Mouse (Mus musculus): ENCODE results near the gene Zc3h10. TPM values are rescaled to one million over a fixed set of nuclear protein-coding genes. Genes with fewer than 3 reads are reported as not detected.

Zc3h10 gene
- polyA plus RNA-seq, 1 experiment from 2014 or later, result 5.0 TPM

- no peak for TF ChIP-seq CTCF (IDR thresholded peaks at IDR 0.05; ENCODE audit: low read depth)
- no peak for TF ChIP-seq EP300 (IDR thresholded peaks at IDR 0.05; ENCODE audit: low read depth)
- ATAC-seq (peak; percentile 40; the same call in 1 of the 2 replicates), DNase-seq (no peak)
- no peak overlapping the region for H3K9ac ChIP-seq (replicated peaks)
- H3K36me3 ChIP-seq (replicated peaks; ENCODE audit: insufficient read depth, low read length), result 0 out of 2 replicates have a peak, but pooled peaks cover 5% of the 10 kb centered on the region
- no peaks in the 10 kb centered on the region; the same call in 1 of the 2 replicates for H3K4me1 ChIP-seq (ENCODE audit: insufficient read depth)
- no peak overlapping the region for H3K4me2 ChIP-seq (ENCODE audit: low read depth, low read length)
- 31% methylated on average over 7 of the region's 7 CpGs for WGBS (ENCODE audit: insufficient replicate concordance)
- H3K9me3 ChIP-seq (ENCODE audit: low read length), result no peaks in the 10 kb centered on the region
- no peak overlapping the region for H3K4me3 ChIP-seq (ENCODE audit: low read depth, low read length)
- H3K27me3 ChIP-seq (ENCODE audit: insufficient read depth, low read length), result peaks cover 19% of the 10 kb centered on the region
- no peak overlapping the region for H3K27ac ChIP-seq (ENCODE audit: low read depth)
Observed at GRCm38 (mm10) chr10:128583644-128584043, 36.1 kb upstream of the Zc3h10 start.

GRCm38 (mm10) chr10:128579731-128580130, 32.2 kb upstream of the Zc3h10 start:
- DNase-seq (no peak), ATAC-seq (no peak)
- 86% methylated on average over 4 of the region's 4 CpGs for WGBS (ENCODE audit: insufficient replicate concordance)
- Histone ChIP-seq H3K4me3 (ENCODE audit: low read depth, low read length) (no peak overlapping the region), H3K4me1 (ENCODE audit: insufficient read depth) (no peaks in the 10 kb centered on the region), H3K36me3 (replicated peaks; ENCODE audit: insufficient read depth, low read length) (peaks cover 19% of the 10 kb centered on the region), H3K9me3 (ENCODE audit: low read length) (no peaks in the 10 kb centered on the region), H3K9ac (replicated peaks) (no peak overlapping the region), H3K27me3 (ENCODE audit: insufficient read depth, low read length) (no peaks in the 10 kb centered on the region), H3K4me2 (ENCODE audit: low read depth, low read length) (no peak overlapping the region), H3K27ac (ENCODE audit: low read depth) (no peak overlapping the region)
- TF ChIP-seq EP300 (IDR thresholded peaks at IDR 0.05; ENCODE audit: low read depth) (no peak), CTCF (IDR thresholded peaks at IDR 0.05; ENCODE audit: low read depth) (no peak)

- ATAC-seq (no peak), DNase-seq (no peak)
- Histone ChIP-seq H3K4me1 (ENCODE audit: insufficient read depth) (no peaks in the 10 kb centered on the region), H3K4me2 (ENCODE audit: low read depth, low read length) (no peak overlapping the region), H3K27me3 (ENCODE audit: insufficient read depth, low read length) (no peaks in the 10 kb centered on the region), H3K27ac (ENCODE audit: low read depth) (no peak overlapping the region), H3K36me3 (replicated peaks; ENCODE audit: insufficient read depth, low read length) (peaks cover 22% of the 10 kb centered on the region), H3K9ac (replicated peaks) (no peak overlapping the region), H3K9me3 (ENCODE audit: low read length) (no peaks in the 10 kb centered on the region), H3K4me3 (ENCODE audit: low read depth, low read length) (no peak overlapping the region)
- WGBS (ENCODE audit: insufficient replicate concordance), result 70% methylated on average over 3 of the region's 3 CpGs
- TF ChIP-seq EP300 (IDR thresholded peaks at IDR 0.05; ENCODE audit: low read depth) (no peak), CTCF (IDR thresholded peaks at IDR 0.05; ENCODE audit: low read depth) (no peak)
Observed at GRCm38 (mm10) chr10:128579298-128579697, 31.7 kb upstream of the Zc3h10 start.

GRCm38 (mm10) chr10:128578330-128578729, 30.8 kb upstream of the Zc3h10 start:
- 56% methylated on average over 11 of the region's 11 CpGs for WGBS (ENCODE audit: insufficient replicate concordance)
- Histone ChIP-seq H3K4me2 (ENCODE audit: low read depth, low read length) (peak overlapping the region; percentile 4; the same call in 1 of the 2 replicates), H3K36me3 (replicated peaks; ENCODE audit: insufficient read depth, low read length) (peaks cover 22% of the 10 kb centered on the region)

GRCm38 (mm10) chr10:128575063-128575462, 27.5 kb upstream of the Zc3h10 start:
- H3K36me3 ChIP-seq (replicated peaks; ENCODE audit: insufficient read depth, low read length), result peaks cover 36% of the 10 kb centered on the region
- no peaks in the 10 kb centered on the region for H3K9me3 ChIP-seq (ENCODE audit: low read length)
- H3K27me3 ChIP-seq (ENCODE audit: insufficient read depth, low read length), result no peaks in the 10 kb centered on the region
- 77% methylated on average over 2 of the region's 2 CpGs for WGBS (ENCODE audit: insufficient replicate concordance)
- no peaks in the 10 kb centered on the region for H3K4me1 ChIP-seq (ENCODE audit: insufficient read depth)
- no peak overlapping the region for H3K4me3 ChIP-seq (ENCODE audit: low read depth, low read length)
- no peak overlapping the region for H3K27ac ChIP-seq (ENCODE audit: low read depth)
- no peak for ATAC-seq
- H3K9ac ChIP-seq (replicated peaks), result no peak overlapping the region
- peak; percentile 69 for TF ChIP-seq CTCF (IDR thresholded peaks at IDR 0.05; ENCODE audit: low read depth)
- TF ChIP-seq EP300 (IDR thresholded peaks at IDR 0.05; ENCODE audit: low read depth), result no peak
- peak; percentile 48 for DNase-seq
- H3K4me2 ChIP-seq (ENCODE audit: low read depth, low read length), result no peak overlapping the region

More at GRCm38 (mm10) chr10:128578330-128578729, 30.8 kb upstream of the Zc3h10 start:
- ATAC-seq (no peak), DNase-seq (no peak)
- Histone ChIP-seq H3K9ac (replicated peaks) (no peak overlapping the region), H3K4me1 (ENCODE audit: insufficient read depth) (no peaks in the 10 kb centered on the region), H3K27ac (ENCODE audit: low read depth) (no peak overlapping the region), H3K4me3 (ENCODE audit: low read depth, low read length) (no peak overlapping the region), H3K27me3 (ENCODE audit: insufficient read depth, low read length) (no peaks in the 10 kb centered on the region), H3K9me3 (ENCODE audit: low read length) (no peaks in the 10 kb centered on the region)
- TF ChIP-seq EP300 (IDR thresholded peaks at IDR 0.05; ENCODE audit: low read depth) (no peak), CTCF (IDR thresholded peaks at IDR 0.05; ENCODE audit: low read depth) (no peak)

- no peaks in the 10 kb centered on the region for H3K9me3 ChIP-seq (ENCODE audit: low read length)
- peak within 1 kb of the TSS; percentile 92 for H3K27ac ChIP-seq (ENCODE audit: low read depth)
- peaks cover 14% of the 10 kb centered on the region; the same call in 1 of the 2 replicates for H3K4me1 ChIP-seq (ENCODE audit: insufficient read depth)
- ATAC-seq (peak; percentile 96), DNase-seq (peak; percentile 97)
- whole genome bisulfite sequencing (ENCODE audit: insufficient replicate concordance), result under 1% methylated on average over 57 of the region's 58 CpGs
- H3K27me3 ChIP-seq (ENCODE audit: insufficient read depth, low read length), result no peaks in the 10 kb centered on the region
- H3K4me3 ChIP-seq (ENCODE audit: low read depth, low read length), result peak within 1 kb of the TSS; percentile 93
- TF ChIP-seq CTCF (IDR thresholded peaks at IDR 0.05; ENCODE audit: low read depth), result no peak
- peak; percentile 47; the same call in 1 of the 2 replicates for TF ChIP-seq EP300 (IDR thresholded peaks at IDR 0.05; ENCODE audit: low read depth)
- H3K36me3 ChIP-seq (replicated peaks; ENCODE audit: insufficient read depth, low read length), result peaks cover 24% of the 10 kb centered on the region
- peak within 1 kb of the TSS; percentile 95 for H3K4me2 ChIP-seq (ENCODE audit: low read depth, low read length)
- peak within 1 kb of the TSS; percentile 95 for H3K9ac ChIP-seq (replicated peaks)
Observed at GRCm38 (mm10) chr10:128565788-128566531, 18.4 kb upstream of the Zc3h10 start, which contains the start of gene Pa2g4. TSS of gene Pa2g4 (minus strand) at chr10:128565987.
